ENCODE assay signal across 14 mouse cellular contexts in genomic region chr14:83944176-83944575, GRCm38 (mm10).
DNase-seq lines count a peak whose midpoint lies in the region; ATAC-seq and TF ChIP-seq lines count a peak whose summit lies in the region.
"Had no signal": no experiment of that assay in that cellular context is flagged by ENCODE, and none has a peak within 500 bp of the region (broad histone marks: within the 10 kb centered on the region; RNA-seq: fewer than 3 reads in every experiment).

No protein-coding gene starts in this region.

- ATAC-seq in embryonic facial prominence, embryonic 11.5 days (replicated peaks; ENCODE audit: insufficient number of reproducible peaks, low FRiP score, low TSS enrichment, low read depth): no peak
- no peak for ATAC-seq in forebrain, postnatal 0 days

- no peak for TF ChIP-seq EP300 in MEL (IDR thresholded peaks at IDR 0.05; ENCODE audit: low read depth in 1 of 2, low read length in 2 of 2)

- 65% methylated on average over 3 of the region's 3 CpGs for WGBS in embryonic facial prominence, embryonic 11.5 days
- WGBS in embryonic facial prominence, embryonic 10.5 days: 62% methylated on average over 3 of the region's 3 CpGs
- 61% methylated on average over 3 of the region's 3 CpGs for WGBS in forebrain, postnatal 0 days

- no peak for TF ChIP-seq POLR2A in MEL (IDR thresholded peaks at IDR 0.05; ENCODE audit: control insufficient read depth in 1 of 2, insufficient read depth in 1 of 2, low read depth in 1 of 2, low read length in 2 of 2, poor library complexity in 1 of 2)

- peak; percentile 33 for DNase-seq in embryonic facial prominence, embryonic 11.5 days (ENCODE audit: low spot score)
- no peak for DNase-seq in embryonic facial prominence, embryonic 10.5 days (ENCODE audit: low spot score)
- no peak for DNase-seq in left cerebral cortex, adult 2 months (ENCODE audit: extremely low spot score in 1 of 2, low spot score in 2 of 2)
- no peak for DNase-seq in left cerebral cortex, adult 8-10 months (ENCODE audit: low spot score in 2 of 2)
- peak; percentile 59 for DNase-seq in MEL (ENCODE audit: low read depth, low spot score)
- DNase-seq in forebrain, postnatal 0 days: no peak
- DNase-seq in natural killer cell, adult 2 months (ENCODE audit: low spot score in 2 of 2): no peak
- no peak for DNase-seq in thymus, postnatal 10 days (ENCODE audit: low spot score in 2 of 2)
- DNase-seq: adrenal gland, postnatal 25 days; cerebellum, adult 18-20 months; layer of hippocampus, postnatal 36 days had no signal

- peak; percentile 48 for TF ChIP-seq CTCF in left cerebral cortex, adult 2 months (IDR thresholded peaks at IDR 0.05)
- peak; percentile 8 to 58 (median 43); a peak in 3 of 6 replicates for TF ChIP-seq CTCF in MEL (IDR thresholded peaks at IDR 0.05 in 2 of 3, conservative IDR thresholded peaks at IDR 0.05 in 1 of 3; ENCODE audit: control insufficient read depth in 1 of 3, insufficient read depth in 1 of 3, low read depth in 2 of 3, low read length in 3 of 3, poor library complexity in 1 of 3, severe bottlenecking in 1 of 3)
- TF ChIP-seq CTCF in forebrain, postnatal 0 days (IDR thresholded peaks at IDR 0.05; ENCODE audit: low read depth): peak; percentile 37

- H3K27ac ChIP-seq in embryonic facial prominence, embryonic 11.5 days (replicated peaks; ENCODE audit: low read depth, low read length): no peak overlapping the region
- no peak overlapping the region for H3K27ac ChIP-seq in embryonic facial prominence, embryonic 10.5 days (replicated peaks)
- H3K27ac ChIP-seq in left cerebral cortex, adult 2 months: no peak overlapping the region
- no peak overlapping the region for H3K27ac ChIP-seq in MEL (ENCODE audit: control insufficient read depth, low read depth, low read length)
- no peak overlapping the region for H3K27ac ChIP-seq in forebrain, postnatal 0 days (ENCODE audit: low read depth, low read length)
- H3K27ac ChIP-seq: hindbrain, embryonic 14.5 days; limb, embryonic 13.5 days; lung, embryonic 15.5 days had no signal

- H3K4me1 ChIP-seq in embryonic facial prominence, embryonic 11.5 days (ENCODE audit: control insufficient read depth, insufficient read depth, low read length): no peaks in the 10 kb centered on the region
- H3K4me1 ChIP-seq in embryonic facial prominence, embryonic 10.5 days: no peaks in the 10 kb centered on the region
- no peaks in the 10 kb centered on the region; a peak in 1 of 4 replicates for H3K4me1 ChIP-seq in MEL (ENCODE audit: control insufficient read depth in 1 of 2, insufficient read depth in 2 of 2, low read length in 2 of 2)
- H3K4me1 ChIP-seq in forebrain, postnatal 0 days (ENCODE audit: insufficient read depth): no peaks in the 10 kb centered on the region
- H3K4me1 ChIP-seq: limb, embryonic 13.5 days; lung, embryonic 15.5 days had no signal

- no peak overlapping the region for H3K9ac ChIP-seq in embryonic facial prominence, embryonic 11.5 days (replicated peaks; ENCODE audit: low read length)
- no peak overlapping the region for H3K9ac ChIP-seq in MEL (ENCODE audit: control insufficient read depth, low read depth, low read length, poor library complexity, severe bottlenecking)
- H3K9ac ChIP-seq in forebrain, postnatal 0 days: no peak overlapping the region
- H3K9ac ChIP-seq: hindbrain, embryonic 14.5 days; limb, embryonic 13.5 days; lung, embryonic 15.5 days had no signal

- H3K79me2 ChIP-seq in MEL (ENCODE audit: control insufficient read depth, insufficient read depth, low read length, poor library complexity): no peaks in the 10 kb centered on the region

- intact Hi-C loops in left cerebral cortex, adult 2 months (cut with DNase I): no loop called here

- H3K4me3 ChIP-seq in embryonic facial prominence, embryonic 11.5 days (ENCODE audit: low read depth, low read length): no peak overlapping the region
- H3K4me3 ChIP-seq in embryonic facial prominence, embryonic 10.5 days: no peak overlapping the region
- H3K4me3 ChIP-seq in left cerebral cortex, adult 2 months: no peak overlapping the region
- no peak overlapping the region for H3K4me3 ChIP-seq in MEL (ENCODE audit: control insufficient read depth in 1 of 2, insufficient read depth in 1 of 2, low read depth in 2 of 2, low read length in 2 of 2)
- no peak overlapping the region for H3K4me3 ChIP-seq in forebrain, postnatal 0 days (ENCODE audit: low read depth, low read length)
- H3K4me3 ChIP-seq: limb, embryonic 13.5 days; lung, embryonic 15.5 days had no signal

- TF ChIP-seq RAD21 in MEL (IDR thresholded peaks at IDR 0.05; ENCODE audit: low read depth, low read length): peak; percentile 70

- no peaks in the 10 kb centered on the region for H3K9me3 ChIP-seq in embryonic facial prominence, embryonic 11.5 days (replicated peaks; ENCODE audit: control insufficient read depth, low read length)
- H3K9me3 ChIP-seq in embryonic facial prominence, embryonic 10.5 days: no peaks in the 10 kb centered on the region
- H3K9me3 ChIP-seq in MEL (replicated peaks; ENCODE audit: insufficient read depth, low read length): no peaks in the 10 kb centered on the region
- no peaks in the 10 kb centered on the region for H3K9me3 ChIP-seq in forebrain, postnatal 0 days (ENCODE audit: low read length)
- H3K9me3 ChIP-seq: limb, embryonic 13.5 days; lung, embryonic 15.5 days had no signal

- H3K36me3 ChIP-seq in embryonic facial prominence, embryonic 11.5 days (replicated peaks; ENCODE audit: control insufficient read depth, insufficient read depth, low read depth, low read length): no peaks in the 10 kb centered on the region
- H3K36me3 ChIP-seq in embryonic facial prominence, embryonic 10.5 days (replicated peaks): no peaks in the 10 kb centered on the region
- H3K36me3 ChIP-seq in MEL (ENCODE audit: control insufficient read depth in 1 of 2, insufficient read depth in 2 of 2, low read length in 2 of 2): peaks cover 0 to 3% of the 10 kb centered on the region in 2 experiments; a peak in 2 of 4 replicates
- H3K36me3 ChIP-seq in forebrain, postnatal 0 days (ENCODE audit: insufficient read depth): no peaks in the 10 kb centered on the region
- H3K36me3 ChIP-seq: limb, embryonic 13.5 days; lung, embryonic 15.5 days had no signal

- H3K27me3 ChIP-seq in embryonic facial prominence, embryonic 11.5 days (ENCODE audit: control insufficient read depth, insufficient read depth, low read length): no peaks in the 10 kb centered on the region
- H3K27me3 ChIP-seq in embryonic facial prominence, embryonic 10.5 days (replicated peaks; ENCODE audit: low read depth, poor library complexity, severe bottlenecking): no peaks in the 10 kb centered on the region
- no peaks in the 10 kb centered on the region for H3K27me3 ChIP-seq in MEL (ENCODE audit: control insufficient read depth in 1 of 2, insufficient read depth in 2 of 2, low read length in 2 of 2)
- H3K27me3 ChIP-seq in forebrain, postnatal 0 days (ENCODE audit: insufficient read depth, low read length): no peaks in the 10 kb centered on the region
- H3K27me3 ChIP-seq: limb, embryonic 13.5 days; lung, embryonic 15.5 days had no signal

- H3K4me2 ChIP-seq in embryonic facial prominence, embryonic 11.5 days (ENCODE audit: low read depth, low read length): no peak overlapping the region
- no peak overlapping the region for H3K4me2 ChIP-seq in forebrain, postnatal 0 days (ENCODE audit: low read depth)
- H3K4me2 ChIP-seq: hindbrain, embryonic 14.5 days; limb, embryonic 13.5 days; lung, embryonic 15.5 days had no signal

TF ChIP-seq in MEL, 35 proteins besides CTCF, POLR2A, EP300 and RAD21:
- no peak for TF ChIP-seq HCFC1 (IDR thresholded peaks at IDR 0.05; ENCODE audit: low read depth, low read length)
- TF ChIP-seq ZKSCAN1 (IDR thresholded peaks at IDR 0.05; ENCODE audit: low read depth, low read length): no peak
- no peak for TF ChIP-seq TAL1 (IDR thresholded peaks at IDR 0.05; ENCODE audit: low read length)
- TF ChIP-seq MYC (IDR thresholded peaks at IDR 0.05; ENCODE audit: low read depth, low read length): peak; percentile 82; the same call in 1 of the 2 replicates
- TF ChIP-seq TBP (IDR thresholded peaks at IDR 0.05; ENCODE audit: low read depth, low read length): no peak
- TF ChIP-seq ZC3H11A (IDR thresholded peaks at IDR 0.05; ENCODE audit: low read depth, low read length): peak; percentile 61
- TF ChIP-seq USF1 (IDR thresholded peaks at IDR 0.05; ENCODE audit: low read depth, low read length): peak; percentile 5; the same call in 1 of the 2 replicates
- TF ChIP-seq SMC3 (IDR thresholded peaks at IDR 0.05; ENCODE audit: low read depth, low read length): peak; percentile 72
- TF ChIP-seq JUND (IDR thresholded peaks at IDR 0.05; ENCODE audit: low read depth, low read length): no peak
- TF ChIP-seq TCF12 (IDR thresholded peaks at IDR 0.05; ENCODE audit: low read depth, low read length): no peak

Comparison
In these comparisons a context has a peak if more than half of its experiments do, and no peak if none do; other contexts are left out.
1. DNase-seq: peak in embryonic facial prominence, embryonic 11.5 days (single experiment) and MEL (single experiment); none in embryonic facial prominence, embryonic 10.5 days (single experiment), left cerebral cortex, adult 2 months (0 of 2), left cerebral cortex, adult 8-10 months (0 of 2), forebrain, postnatal 0 days (single experiment), natural killer cell, adult 2 months (0 of 2) and thymus, postnatal 10 days (0 of 2).
2. Peak in every context shown above with its lines, with median percentiles within 50 percentile points of each other: CTCF ChIP-seq.